Mouse (Mus musculus) midbrain, embryonic 10.5 days (tissue): ENCODE data around the gene Chst12. TPM values are rescaled to one million over a fixed set of nuclear protein-coding genes. Genes with fewer than 3 reads are reported as not detected.
A peak's percentile ranks its signal among the peaks of the same experiment; 100 is the strongest.

Experiments
- DNase-seq: peaks from one replicate; pipeline ENCODE4 v3.0.0-alpha.2; 2017; ENCODE audit warnings: low spot score
- H3K27ac ChIP-seq: fragments of 300-500 bp; sonication (generic); replicated peaks from 2 replicates; pipeline ENCODE4 v1.5.1; 2016; ENCODE audit warnings: mild to moderate bottlenecking
- H3K27me3 ChIP-seq: fragments of 300-500 bp; sonication (generic); 2 replicates; pipeline ENCODE4 v1.6.1; 2016; ENCODE audit warnings: low read depth, mild to moderate bottlenecking; ENCODE audit not compliant: poor library complexity, severe bottlenecking
- H3K36me3 ChIP-seq: fragments of 300-500 bp; sonication (generic); 2 replicates; pipeline ENCODE4 v1.6.1; 2016; ENCODE audit warnings: mild to moderate bottlenecking, moderate library complexity
- H3K4me1 ChIP-seq: fragments of 300-500 bp; sonication (generic); 2 replicates; pipeline ENCODE4 v1.6.1; 2016
- H3K4me3 ChIP-seq: fragments of 300-500 bp; sonication (generic); 2 replicates; pipeline ENCODE4 v1.5.1; 2016; ENCODE audit warnings: mild to moderate bottlenecking, moderate library complexity
- H3K9me3 ChIP-seq: fragments of 300-500 bp; sonication (generic); replicated peaks from 2 replicates; pipeline ENCODE4 v1.6.1; 2016; ENCODE audit warnings: mild to moderate bottlenecking
- WGBS: fragments of 180-500 bp; shearing (Covaris S2); methylation state at CpG from one replicate; pipeline ENCODE4 v1.1.7; 2016; 5-methylcytosine and 5-hydroxymethylcytosine counted together
- polyA plus RNA-seq: library from polyadenylated mRNA; unstranded; fragments of >200 nt; fragmentation: Nextera tagmentation; extraction: Ambion mirVana; gene quantifications from 2 replicates; pipeline ENCODE4 v1.2.1, GENCODE M21; 2016

The Chst12 gene
- polyA plus RNA-seq, 1 experiment from 2014 or later: 16.1 TPM

GRCm38 (mm10) chr5:140538111-140538683 lies 32.8 kb downstream of the Chst12 start:
- DNase-seq: no peak
- WGBS: 72% methylated on average over 13 of the region's 13 CpGs

GRCm38 (mm10) chr5:140540106-140540505 lies 34.8 kb downstream of the Chst12 start:
- no peak overlapping the region for H3K4me3 ChIP-seq
- DNase-seq: peak; percentile 83
- 16% methylated on average over 8 of the region's 8 CpGs for WGBS
- no peaks in the 10 kb centered on the region for H3K36me3 ChIP-seq
- 0 out of 2 replicates have a peak overlapping the region, but pooled peaks have one; percentile 20 for H3K27ac ChIP-seq
- no peaks in the 10 kb centered on the region for H3K9me3 ChIP-seq
- peaks cover 17% of the 10 kb centered on the region for H3K4me1 ChIP-seq
- peaks cover 4% of the 10 kb centered on the region; the same call in 1 of the 2 replicates for H3K27me3 ChIP-seq

More at GRCm38 (mm10) chr5:140538111-140538683, 32.8 kb downstream of the Chst12 start:
- H3K4me1 ChIP-seq: peaks cover 15% of the 10 kb centered on the region
- no peaks in the 10 kb centered on the region for H3K9me3 ChIP-seq
- H3K4me3 ChIP-seq: no peak overlapping the region
- no peaks in the 10 kb centered on the region for H3K36me3 ChIP-seq
- H3K27me3 ChIP-seq: peaks cover 4% of the 10 kb centered on the region; the same call in 1 of the 2 replicates
- no peak overlapping the region for H3K27ac ChIP-seq

GRCm38 (mm10) chr5:140542811-140543575 lies 37.6 kb downstream of the Chst12 start:
- 86% methylated on average over 9 of the region's 9 CpGs for WGBS
- Histone ChIP-seq H3K4me1 (peaks cover 10% of the 10 kb centered on the region), H3K27ac (peak overlapping the region; percentile 59), H3K36me3 (no peaks in the 10 kb centered on the region), H3K27me3 (peaks cover 4% of the 10 kb centered on the region; the same call in 1 of the 2 replicates), H3K9me3 (0 out of 2 replicates have a peak, but pooled peaks cover 1% of the 10 kb centered on the region), H3K4me3 (no peak overlapping the region)
- DNase-seq: no peak

- Histone ChIP-seq H3K27me3 (0 out of 2 replicates have a peak, but pooled peaks cover 4% of the 10 kb centered on the region), H3K27ac (peak overlapping the region; percentile 55; the same call in 1 of the 2 replicates), H3K9me3 (0 out of 2 replicates have a peak, but pooled peaks cover 5% of the 10 kb centered on the region), H3K4me1 (peaks cover 22% of the 10 kb centered on the region), H3K4me3 (no peak overlapping the region), H3K36me3 (no peaks in the 10 kb centered on the region)
- WGBS: 62% methylated on average over 6 of the region's 6 CpGs
- DNase-seq: no peak
These were observed 40.3 kb downstream of the Chst12 start for GRCm38 (mm10) chr5:140545651-140546050.

DNA sequence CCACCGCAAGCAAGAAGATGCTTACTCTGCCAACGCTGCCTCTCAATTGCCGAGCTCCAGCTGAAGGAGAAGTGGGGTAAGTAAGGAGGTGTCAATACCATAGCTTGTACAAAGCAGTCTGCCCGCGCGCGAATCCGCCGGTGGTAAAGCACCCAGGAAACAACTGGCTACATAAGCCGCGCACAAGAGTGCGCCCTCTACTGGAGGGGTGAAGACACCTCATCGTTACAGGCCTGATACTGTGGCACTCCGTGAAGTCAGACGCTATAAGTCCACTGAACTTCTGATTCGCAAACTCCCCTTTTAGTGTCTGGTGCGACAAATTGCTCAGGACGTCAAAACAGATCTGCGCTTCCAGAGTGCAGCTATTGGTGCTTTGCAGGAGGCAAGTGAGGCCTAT lies 41.0 kb downstream of the Chst12 start:
- 0 out of 2 replicates have a peak, but pooled peaks cover 4% of the 10 kb centered on the region for H3K27me3 ChIP-seq
- peaks cover 22% of the 10 kb centered on the region for H3K4me1 ChIP-seq
- H3K36me3 ChIP-seq: no peaks in the 10 kb centered on the region
- no peak for DNase-seq
- no peak overlapping the region for H3K4me3 ChIP-seq
- 88% methylated on average over 19 of the region's 19 CpGs for WGBS
- H3K27ac ChIP-seq: 0 out of 2 replicates have a peak overlapping the region, but pooled peaks have one; percentile 28
- H3K9me3 ChIP-seq: 0 out of 2 replicates have a peak, but pooled peaks cover 5% of the 10 kb centered on the region

- Histone ChIP-seq H3K36me3 (no peaks in the 10 kb centered on the region), H3K27me3 (no peaks in the 10 kb centered on the region), H3K4me1 (peaks cover 14% of the 10 kb centered on the region), H3K4me3 (peak overlapping the region; percentile 29), H3K9me3 (0 out of 2 replicates have a peak, but pooled peaks cover 5% of the 10 kb centered on the region), H3K27ac (peak overlapping the region; percentile 85)
- WGBS: 31% methylated on average over 17 of the region's 17 CpGs
- DNase-seq: peak; percentile 69
These were observed 44.1 kb downstream of the Chst12 start for GRCm38 (mm10) chr5:140549306-140550047.

DNA sequence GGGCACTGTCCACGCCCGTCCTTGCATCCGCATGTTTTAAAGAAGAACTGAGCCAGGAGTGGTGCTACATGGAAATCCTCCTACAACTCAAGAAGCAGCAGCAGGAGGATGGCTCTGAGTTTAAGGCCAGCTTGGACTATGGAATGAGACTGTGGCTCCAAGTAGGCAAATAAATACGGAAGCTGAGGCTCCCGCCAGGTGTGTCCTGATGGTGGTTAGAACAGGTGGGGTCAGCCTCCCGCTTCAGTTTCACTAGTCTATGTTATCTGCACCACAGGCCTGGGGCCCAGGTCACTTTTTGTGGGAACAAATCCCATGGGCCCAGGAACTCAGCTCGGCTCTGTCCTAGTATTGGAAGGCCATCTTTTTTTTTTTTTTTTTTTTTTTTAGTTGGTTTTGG lies 48.4 kb downstream of the Chst12 start:
- H3K27ac ChIP-seq: 0 out of 2 replicates have a peak overlapping the region, but pooled peaks have one; percentile 35
- H3K36me3 ChIP-seq: no peaks in the 10 kb centered on the region
- 90% methylated on average over 7 of the region's 7 CpGs for WGBS
- no peaks in the 10 kb centered on the region for H3K27me3 ChIP-seq
- DNase-seq: no peak
- H3K4me3 ChIP-seq: no peak overlapping the region
- H3K4me1 ChIP-seq: peaks cover 17% of the 10 kb centered on the region
- H3K9me3 ChIP-seq: 0 out of 2 replicates have a peak, but pooled peaks cover 2% of the 10 kb centered on the region

DNA sequence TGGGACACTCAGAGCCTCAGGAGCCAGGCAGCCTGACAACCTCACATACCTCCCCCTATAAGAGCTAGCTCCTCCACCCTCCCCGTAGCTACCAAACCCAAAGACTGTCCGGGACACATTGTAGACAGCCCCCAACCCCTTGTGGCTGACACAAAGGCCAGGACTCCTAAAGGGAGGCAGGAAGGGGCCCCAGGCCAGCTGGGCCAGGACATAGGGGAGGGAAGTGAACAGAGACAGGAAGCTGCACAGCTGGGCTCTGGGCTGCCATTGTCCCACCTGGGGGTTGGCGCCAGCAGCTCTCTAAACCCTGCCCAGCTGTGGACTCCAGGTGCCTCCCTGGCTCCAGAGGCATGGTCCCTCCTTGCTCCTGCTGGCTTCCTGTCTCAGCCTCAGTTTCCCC lies 51.5 kb downstream of the Chst12 start:
- Histone ChIP-seq H3K27me3 (no peaks in the 10 kb centered on the region), H3K9me3 (no peaks in the 10 kb centered on the region), H3K36me3 (no peaks in the 10 kb centered on the region), H3K4me1 (peaks cover 4% of the 10 kb centered on the region), H3K4me3 (no peak overlapping the region), H3K27ac (0 out of 2 replicates have a peak overlapping the region, but pooled peaks have one; percentile 24)
- no peak for DNase-seq
- 66% methylated on average over 3 of the region's 3 CpGs for WGBS

DNA sequence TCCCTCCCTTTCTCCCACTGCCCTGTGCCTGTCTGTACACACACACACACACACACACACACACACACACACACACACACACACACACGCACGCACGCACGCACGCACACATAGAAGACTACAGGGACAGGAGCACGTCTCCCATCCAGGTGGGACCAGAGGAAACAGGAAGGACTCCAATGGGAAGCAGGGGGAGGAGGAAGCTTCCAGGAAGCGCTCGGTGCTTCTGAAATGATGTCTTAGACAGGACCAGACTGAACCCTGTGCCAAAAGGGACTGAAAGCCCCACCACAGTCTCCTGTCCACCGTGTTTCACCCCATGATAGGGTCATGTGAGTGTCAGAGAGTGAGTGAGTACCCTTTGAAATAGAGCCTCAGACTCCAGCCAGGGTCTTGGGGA lies 57.3 kb downstream of the Chst12 start:
- H3K9me3 ChIP-seq: no peaks in the 10 kb centered on the region
- H3K27me3 ChIP-seq: peaks cover 12% of the 10 kb centered on the region
- H3K27ac ChIP-seq: peak overlapping the region; percentile 88
- H3K4me1 ChIP-seq: peaks cover 53% of the 10 kb centered on the region
- no peak for DNase-seq
- no peak overlapping the region for H3K4me3 ChIP-seq
- H3K36me3 ChIP-seq: no peaks in the 10 kb centered on the region
- WGBS: 84% methylated on average over 9 of the region's 9 CpGs

GRCm38 (mm10) chr5:140564896-140565295 lies 59.5 kb downstream of the Chst12 start, which contains the start of gene Grifin:
Gene Grifin (minus strand): TSS chr5:140565071.
- Histone ChIP-seq H3K27me3 (peaks cover 12% of the 10 kb centered on the region), H3K4me3 (peak within 1 kb of the TSS; percentile 27), H3K36me3 (no peaks in the 10 kb centered on the region), H3K4me1 (peaks cover 69% of the 10 kb centered on the region), H3K9me3 (no peaks in the 10 kb centered on the region), H3K27ac (peak within 1 kb of the TSS; percentile 88)
- WGBS: 77% methylated on average over 4 of the region's 4 CpGs
- DNase-seq: no peak

DNA sequence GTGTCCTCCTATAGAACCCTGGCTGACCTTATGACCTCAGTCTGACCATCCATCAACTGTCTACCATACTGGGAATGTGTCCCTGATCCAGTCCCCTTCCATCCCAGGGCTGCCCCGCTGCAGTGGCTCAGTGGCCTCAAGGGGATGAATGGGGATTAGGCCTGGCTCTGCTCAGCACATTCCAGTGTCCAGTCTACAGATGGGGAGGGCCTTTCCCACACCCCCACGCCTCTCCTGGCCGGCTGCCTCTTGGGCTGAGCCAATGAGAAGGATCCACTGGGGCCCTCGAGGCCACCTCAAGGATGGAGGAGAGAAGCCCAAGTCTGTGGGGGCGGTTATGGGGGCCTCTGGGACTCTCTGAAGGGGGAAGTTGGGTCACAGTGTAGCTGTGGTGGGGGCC lies 60.1 kb downstream of the Chst12 start:
- DNase-seq: peak; percentile 68
- Histone ChIP-seq H3K4me1 (peaks cover 69% of the 10 kb centered on the region), H3K4me3 (peak overlapping the region; percentile 27), H3K9me3 (no peaks in the 10 kb centered on the region), H3K27me3 (peaks cover 12% of the 10 kb centered on the region), H3K36me3 (no peaks in the 10 kb centered on the region), H3K27ac (peak overlapping the region; percentile 88)
- 30% methylated on average over 5 of the region's 5 CpGs for WGBS

GRCm38 (mm10) chr5:140565856-140566255 lies 60.5 kb downstream of the Chst12 start:
- Histone ChIP-seq H3K27ac (peak overlapping the region; percentile 88), H3K27me3 (peaks cover 12% of the 10 kb centered on the region), H3K36me3 (no peaks in the 10 kb centered on the region), H3K4me3 (peak overlapping the region; percentile 27), H3K4me1 (peaks cover 70% of the 10 kb centered on the region), H3K9me3 (no peaks in the 10 kb centered on the region)
- peak; percentile 63 for DNase-seq
- 50% methylated on average over 6 of the region's 6 CpGs for WGBS
